Mouse (Mus musculus): ENCODE results near the gene Fitm2.

Gene Fitm2

DNA sequence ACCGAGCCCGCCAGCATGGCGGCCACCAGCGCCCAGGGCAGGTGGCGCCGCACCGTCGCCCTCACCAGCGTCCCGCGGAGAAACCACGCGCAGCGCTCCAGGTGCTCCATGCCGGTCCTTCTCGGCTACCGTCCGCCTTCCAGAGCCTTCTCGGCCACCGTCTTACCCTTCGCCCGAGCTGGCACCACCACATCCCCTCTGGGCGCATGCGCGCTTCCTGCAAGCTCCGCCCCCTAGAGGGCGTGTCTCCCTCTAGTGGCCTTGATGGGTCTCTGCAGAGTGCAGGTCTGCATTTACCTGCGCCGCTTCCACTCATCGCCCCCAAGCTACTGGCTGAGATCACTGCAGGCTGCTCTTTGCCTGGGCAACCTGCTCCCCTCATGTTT is at the start of gene Fitm2:
Gene Fitm2 (minus strand): TSS at position 164 of the 386 bp plus-strand sequence.
- peak; percentile 97 for DNase-seq (ENCODE audit: low read depth)

DNA sequence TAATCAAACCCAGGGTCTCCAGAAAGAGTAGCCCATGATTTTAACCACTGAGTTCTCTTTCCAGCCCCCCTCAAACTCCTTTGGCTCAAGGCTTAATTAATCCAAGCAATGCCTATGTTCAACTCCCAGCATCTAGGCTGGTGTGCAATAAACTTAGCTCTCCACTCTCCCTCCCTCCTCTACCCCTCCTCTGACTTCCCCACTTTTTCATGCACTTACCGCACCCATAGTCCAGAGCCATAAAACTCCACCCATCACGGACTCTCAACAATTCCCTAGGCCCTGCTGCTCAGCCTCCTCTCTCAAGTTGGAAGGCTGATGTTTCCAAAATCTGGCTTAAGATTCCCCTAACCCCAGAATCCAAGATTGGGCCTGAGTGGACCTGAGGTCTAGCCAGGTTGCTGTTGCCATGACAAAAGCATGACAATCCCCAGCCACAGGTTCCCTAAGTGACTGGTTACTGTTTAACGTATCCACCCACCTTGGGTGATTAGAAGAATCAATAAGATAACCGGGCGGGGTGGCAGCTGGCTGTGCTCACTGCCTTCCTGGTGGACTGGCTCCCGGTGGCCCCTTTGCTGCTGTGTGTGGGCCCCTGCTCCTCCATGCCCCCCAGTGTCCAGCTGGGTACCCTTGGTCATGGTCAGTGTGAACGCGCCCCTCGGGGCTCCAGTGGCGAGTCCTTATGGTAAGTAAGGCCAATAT is 34.0 kb upstream of the Fitm2 start, which contains the start of gene Hnf4a:
Gene Hnf4a (plus strand): TSS at position 509 of the 705 bp plus-strand sequence.
- no peak for DNase-seq (ENCODE audit: low read depth)

DNA sequence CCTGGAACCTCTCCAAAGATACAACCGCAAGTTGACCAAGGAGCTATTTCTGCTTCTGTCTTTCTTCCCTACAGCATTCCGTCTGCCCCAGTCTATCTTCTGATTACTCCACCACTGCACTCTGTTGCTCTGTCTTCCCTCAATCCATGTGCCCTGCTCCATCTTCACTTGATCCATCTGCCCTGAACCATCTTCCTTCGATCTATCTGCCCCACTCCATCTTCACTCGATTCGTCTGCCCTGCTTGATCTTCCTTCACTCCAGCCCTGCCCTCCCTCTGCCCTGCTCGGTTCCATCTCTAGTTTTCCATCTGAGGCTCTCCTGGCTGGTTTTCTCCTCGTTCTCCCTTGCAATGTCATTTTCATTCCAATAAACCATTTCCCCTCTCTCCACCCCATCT is 30.8 kb upstream of the Fitm2 start:
- no peak for DNase-seq (ENCODE audit: low read depth)

DNA sequence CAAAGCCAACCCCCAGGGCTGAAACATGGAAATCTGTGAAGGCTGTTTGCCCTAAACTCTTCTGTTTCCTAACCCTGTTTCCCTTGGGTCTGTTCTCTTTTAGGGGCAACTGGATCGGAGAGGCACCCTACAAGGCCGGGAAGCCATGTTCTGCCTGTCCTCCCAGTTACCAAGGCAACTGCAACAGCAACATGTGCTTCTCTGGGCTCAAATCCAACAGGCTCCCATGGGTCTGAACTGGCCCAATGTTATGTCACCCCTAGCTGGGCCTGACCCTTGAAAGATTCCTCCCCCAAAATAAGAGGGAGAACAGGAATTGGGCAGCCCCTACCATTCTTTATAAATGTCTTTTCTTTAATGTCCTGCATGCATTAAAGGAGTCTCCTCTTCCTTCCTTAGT is 29.8 kb upstream of the Fitm2 start:
- DNase-seq (ENCODE audit: low read depth), result no peak

DNA sequence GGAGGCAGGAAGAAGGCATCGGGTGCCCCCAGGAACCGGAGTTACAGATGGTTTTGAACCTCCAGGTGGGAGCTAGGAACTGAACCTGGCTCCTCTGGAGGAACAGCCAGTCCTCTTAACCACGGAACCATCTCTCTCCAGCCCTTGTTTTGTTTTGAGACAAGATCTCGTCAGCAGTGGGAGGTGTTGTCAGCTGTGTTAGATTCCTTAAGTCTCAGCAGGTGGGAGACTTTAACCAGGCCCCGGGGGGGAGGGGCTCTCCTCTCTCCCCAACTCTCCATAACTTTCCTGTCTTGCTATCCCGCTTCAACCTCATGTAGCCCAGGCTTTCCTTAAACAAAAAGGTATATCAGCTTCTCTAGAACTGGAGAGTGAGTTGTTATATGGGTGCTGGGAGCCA is 22.0 kb upstream of the Fitm2 start:
- no peak for DNase-seq (ENCODE audit: low read depth)

DNA sequence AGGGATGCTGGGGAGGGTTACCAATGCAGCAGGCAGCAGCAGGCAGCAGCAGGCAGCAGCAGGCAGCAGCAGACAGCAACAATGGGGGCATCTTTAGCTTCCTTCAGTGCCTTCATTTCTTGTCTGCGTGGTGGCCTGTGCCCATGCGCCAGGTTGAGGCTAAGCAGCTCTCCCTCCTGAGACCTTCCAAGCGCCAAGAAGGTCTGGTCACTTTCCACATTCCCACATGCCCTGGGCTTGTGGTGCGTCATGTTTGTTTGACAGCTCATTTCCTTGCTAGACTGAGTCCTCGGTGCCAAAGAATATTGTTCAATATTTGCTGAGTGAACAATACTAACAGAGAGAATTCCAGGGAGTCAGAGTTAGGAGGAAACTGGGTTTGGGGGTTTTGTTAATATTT is 21.5 kb upstream of the Fitm2 start:
- DNase-seq (ENCODE audit: low read depth), result no peak

DNA sequence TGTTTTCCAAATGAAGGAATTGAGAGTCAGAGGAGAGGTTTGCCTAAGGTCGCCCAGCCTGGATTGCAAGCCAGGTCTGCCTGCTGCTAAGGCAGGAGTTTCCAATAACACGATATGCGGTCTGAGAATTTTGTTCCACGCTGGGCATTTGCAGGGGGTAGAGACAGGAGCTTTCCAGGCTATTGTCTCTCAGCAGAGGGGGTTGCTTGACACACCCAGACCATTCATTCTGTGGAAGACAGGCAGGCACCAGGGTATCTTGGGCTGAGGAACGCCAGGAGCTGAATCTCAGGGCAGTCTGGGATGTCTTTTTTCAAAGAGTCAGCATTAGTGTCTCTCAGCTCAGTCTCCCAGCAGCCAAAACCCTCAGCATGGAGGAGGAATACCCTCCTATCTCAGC is 20.6 kb upstream of the Fitm2 start:
- no peak for DNase-seq (ENCODE audit: low read depth)

DNA sequence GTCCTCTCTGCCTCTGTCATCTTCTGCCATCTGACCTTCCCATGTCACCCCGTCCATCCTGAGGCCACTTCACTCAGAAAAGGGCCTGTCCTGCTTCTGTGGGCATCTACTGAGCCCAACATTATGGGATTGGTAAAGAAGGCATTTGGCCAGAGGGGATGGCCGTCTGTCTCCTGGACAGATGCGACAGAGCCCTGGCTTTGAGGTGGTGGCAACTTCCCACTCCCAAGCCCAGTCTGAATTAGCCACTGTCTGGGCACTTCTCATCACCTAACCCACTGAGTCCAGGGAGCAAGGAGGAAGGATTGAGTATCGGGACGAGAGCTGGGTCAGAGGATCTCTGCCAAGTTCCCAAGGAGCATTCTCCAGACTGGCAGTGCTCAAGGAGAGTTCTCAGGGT is 19.6 kb upstream of the Fitm2 start, which contains the start of gene R3hdml:
Gene R3hdml (plus strand): TSS at position 301 of the 400 bp plus-strand sequence.
- no peak for DNase-seq (ENCODE audit: low read depth)

DNA sequence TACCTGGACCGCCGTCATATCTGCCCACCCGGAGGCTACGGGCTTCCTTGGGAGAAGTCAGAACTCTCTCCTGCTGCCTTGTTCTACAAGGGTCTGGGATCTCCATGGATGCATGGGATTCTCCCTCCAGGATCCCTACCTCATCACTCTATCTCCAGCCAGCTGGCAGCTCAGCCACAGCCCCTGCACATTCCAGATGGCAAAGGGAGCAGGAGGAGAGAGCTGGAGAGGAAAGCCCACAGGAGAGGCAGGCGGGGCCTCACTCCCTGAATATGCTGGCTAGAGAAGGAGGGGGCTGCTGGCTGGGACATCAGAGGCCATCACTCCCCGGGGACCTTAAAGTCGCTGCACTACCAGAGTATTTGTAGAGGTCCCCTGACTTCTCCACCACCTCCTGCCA is 18.9 kb upstream of the Fitm2 start:
- DNase-seq (ENCODE audit: low read depth), result no peak

DNA sequence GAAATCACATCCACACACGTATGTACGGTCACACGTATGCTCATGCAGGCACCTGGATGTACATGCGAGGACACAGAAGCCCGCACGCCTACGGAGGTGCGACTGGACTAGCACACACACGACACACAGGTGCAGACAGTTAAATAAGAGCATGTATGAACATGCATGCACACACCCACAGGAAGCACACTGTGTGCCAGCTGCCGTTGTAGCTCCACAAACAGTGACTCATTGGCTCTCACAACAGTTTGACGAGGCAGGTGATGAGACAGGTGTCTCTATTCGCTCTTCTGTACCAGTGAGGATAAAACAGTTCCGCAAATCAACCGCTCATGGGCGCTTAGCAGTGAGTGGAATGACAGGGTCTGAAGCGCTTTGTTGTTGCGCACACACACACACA is 18.2 kb upstream of the Fitm2 start:
- no peak for DNase-seq (ENCODE audit: low read depth)

DNA sequence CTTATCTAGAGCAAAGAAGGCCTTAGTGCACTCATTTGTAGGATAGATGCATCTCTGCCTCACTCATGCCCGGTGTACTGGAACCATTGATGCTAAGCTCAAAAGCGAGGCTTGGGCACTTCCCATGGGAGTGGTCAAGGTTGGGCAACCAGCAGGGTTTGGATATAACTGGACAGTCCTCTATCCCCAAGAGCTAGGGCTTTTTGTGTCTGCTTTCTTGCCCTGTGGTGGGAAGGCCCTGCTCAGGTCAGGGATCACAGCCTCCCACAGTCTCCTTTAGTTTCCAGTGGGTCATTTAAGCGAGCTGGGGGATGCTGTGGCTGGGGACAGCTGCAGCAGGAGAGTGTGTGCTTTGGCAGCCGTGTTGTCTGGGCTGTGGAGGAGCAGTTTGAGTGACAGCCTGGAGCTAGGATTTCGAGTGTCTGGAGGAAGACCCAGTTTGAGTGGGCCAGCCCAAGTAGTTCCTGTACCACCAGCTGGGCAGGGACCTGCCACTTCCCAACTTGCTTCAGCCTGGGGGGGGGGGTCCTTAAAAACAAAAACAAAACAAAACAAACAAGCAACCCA is 17.4 kb upstream of the Fitm2 start:
- DNase-seq (ENCODE audit: low read depth), result no peak

DNA sequence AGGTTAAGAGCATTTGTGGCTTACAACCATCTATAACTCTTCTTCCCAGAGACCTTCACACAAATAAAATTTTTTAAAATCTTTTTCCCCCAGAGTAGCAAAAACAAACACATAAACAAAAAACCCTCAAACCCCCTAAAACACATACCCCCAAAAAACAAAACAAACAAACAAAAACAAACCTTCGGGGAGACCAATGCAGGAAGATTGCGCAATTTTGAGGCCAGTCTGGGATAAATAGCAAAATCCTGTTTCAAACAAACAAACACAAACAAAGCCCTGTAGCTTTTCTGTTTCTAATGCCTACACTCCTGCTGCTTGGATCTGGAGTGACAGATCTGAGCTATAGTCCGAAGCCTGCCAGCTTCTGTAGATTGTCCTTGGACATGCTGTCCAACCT is 14.9 kb upstream of the Fitm2 start:
- DNase-seq (ENCODE audit: low read depth), result no peak

DNA sequence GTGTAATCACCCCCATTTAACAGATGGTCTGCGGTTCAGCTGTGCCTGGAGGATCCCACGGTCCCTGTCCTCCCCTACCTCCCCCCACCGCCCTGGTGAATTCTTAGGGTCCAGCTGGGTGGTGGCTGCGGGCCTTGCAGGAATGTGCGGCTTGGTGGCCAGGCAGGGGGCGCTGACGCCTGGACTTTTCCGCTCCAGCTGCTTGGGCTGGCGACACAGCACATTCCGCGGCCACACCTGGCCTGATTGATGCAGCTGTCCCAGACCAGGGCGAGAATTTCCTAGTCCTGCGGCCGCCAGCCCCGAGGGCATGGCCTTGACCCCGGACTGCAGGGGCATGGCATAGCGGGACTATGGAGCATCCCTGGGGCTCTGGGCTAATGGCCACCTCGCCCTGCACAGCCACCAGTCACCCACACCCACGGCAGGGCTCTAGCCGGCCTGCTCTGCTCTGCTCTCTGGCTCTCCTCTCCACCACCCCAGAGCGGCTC is 9.2 kb upstream of the Fitm2 start:
- no peak for DNase-seq (ENCODE audit: low read depth)

DNA sequence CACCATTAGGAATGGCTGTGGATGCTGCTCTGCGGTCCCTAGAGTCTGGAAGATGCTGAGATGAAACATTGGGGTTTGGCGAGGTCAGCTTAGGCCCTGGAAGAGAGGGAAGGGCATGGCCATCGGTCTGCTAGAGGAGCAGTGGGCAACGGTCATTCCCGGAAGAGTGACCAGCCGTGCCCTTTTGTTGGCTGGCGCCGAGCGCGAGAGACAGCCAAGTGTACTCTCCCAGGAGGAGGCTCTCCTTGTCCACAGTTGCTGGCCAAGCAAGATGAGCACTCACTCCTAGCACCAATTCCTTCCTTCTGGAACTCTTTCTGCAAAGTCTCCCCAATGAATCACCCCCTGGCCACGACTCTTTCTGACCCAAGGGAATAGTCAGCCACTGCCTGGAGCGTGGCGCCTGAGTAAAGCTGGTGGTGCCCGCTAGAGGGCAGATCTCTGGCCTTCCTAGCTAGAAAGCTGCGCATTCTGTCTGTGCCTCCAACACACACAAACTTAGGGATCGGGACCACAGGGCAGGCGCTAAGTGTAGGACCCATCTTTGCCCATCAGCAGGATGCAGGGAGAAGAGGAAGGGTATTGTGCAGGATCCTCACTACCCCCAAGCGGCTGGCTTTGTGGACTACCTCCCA is 7.9 kb upstream of the Fitm2 start:
- DNase-seq (ENCODE audit: low read depth), result no peak

DNA sequence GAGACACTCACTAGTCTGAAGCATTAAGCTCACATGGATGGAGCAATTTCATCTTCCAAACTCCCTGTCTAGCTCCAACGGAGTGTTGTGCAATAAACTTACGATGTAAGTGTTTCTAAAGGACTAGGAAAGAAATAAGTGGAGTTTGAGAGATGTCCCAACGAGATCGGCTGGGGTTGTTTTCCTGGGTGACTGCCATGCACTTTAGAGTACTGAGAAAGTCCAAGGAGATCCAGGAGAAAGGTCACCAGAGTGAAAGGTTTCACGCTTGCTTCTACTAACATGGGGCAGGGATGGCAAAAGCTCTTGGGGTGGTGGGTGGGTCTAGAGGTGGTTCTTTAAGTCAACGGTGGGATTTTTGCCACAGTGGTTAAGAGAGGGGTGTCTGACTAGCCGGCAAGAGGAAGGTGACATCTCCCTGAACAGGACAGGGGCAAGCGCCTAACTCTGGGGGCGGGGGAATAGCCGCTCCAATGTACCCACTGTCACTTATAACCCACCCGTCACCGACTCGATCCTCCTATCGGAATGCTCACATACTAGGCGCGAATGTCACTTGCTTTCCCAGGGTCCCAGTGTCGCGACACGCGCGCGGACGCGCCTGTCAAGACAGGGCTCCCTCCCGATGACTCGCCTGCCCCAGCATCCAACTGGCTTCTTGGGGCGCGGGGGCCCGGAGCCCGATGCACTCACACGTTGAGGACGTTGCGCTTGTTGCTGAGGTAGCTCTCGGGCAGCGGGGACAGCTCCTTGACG is 541 bp downstream of the Fitm2 start:
- no peak for DNase-seq (ENCODE audit: low read depth)

DNA sequence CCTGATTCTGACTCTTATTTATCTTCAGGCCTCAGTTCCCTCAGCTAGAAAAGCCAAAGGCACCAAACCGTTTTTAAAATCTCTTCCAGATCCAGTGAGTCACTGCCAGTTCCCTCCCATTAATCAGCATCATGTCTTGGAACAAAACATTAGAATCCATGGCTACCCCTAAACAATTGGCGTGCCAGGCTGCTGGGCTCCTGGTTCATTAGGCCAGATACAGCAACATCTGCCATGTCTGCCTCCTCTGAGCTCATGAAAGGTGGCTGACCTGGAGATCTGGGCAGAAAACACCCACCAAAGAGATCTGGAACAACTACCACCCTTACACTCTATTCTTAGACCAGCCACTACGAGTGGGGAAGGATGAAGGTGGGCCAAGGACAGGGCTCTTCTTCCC is 1.3 kb downstream of the Fitm2 start:
- no peak for DNase-seq (ENCODE audit: low read depth)

DNA sequence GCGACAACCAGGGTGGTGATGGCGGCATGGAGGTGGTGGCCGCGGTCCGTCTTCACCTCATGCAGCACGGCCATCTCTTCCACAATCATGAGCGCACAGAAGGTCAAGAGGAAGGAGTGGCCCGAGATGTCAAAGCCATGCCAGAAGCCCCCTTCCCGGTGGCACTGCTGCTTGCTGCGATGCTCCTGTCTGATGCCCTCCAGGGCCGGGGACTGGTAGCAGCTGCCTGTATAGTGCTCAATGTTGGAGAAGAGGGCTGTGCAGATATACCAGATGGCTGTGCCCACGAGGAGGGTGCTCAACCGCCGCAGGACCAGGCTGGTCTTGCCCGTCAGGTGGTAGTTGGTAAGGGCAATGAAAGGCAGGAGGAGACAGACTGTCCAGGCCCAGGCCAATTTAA is 2.7 kb downstream of the Fitm2 start:
- no peak for DNase-seq (ENCODE audit: low read depth)

DNA sequence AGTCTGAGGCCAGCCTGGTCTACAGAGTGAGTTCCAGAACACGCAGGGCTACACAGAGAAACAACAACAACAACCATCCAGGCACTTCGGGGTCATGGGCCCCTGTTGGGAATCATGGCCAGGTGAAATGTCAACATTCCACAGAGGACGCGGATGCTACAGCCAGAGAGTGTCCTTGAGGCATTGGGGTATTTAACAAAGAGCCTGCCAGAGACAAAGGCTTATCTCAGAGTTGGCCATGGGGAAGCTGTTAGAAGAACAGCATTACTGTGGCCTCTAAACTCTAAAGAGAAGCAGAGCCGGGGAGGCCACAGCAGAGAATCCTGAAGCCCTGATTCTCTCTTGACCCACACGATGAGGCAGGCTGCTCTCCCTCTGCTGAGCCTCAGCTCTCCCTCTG is 3.6 kb downstream of the Fitm2 start:
- no peak for DNase-seq (ENCODE audit: low read depth)

DNA sequence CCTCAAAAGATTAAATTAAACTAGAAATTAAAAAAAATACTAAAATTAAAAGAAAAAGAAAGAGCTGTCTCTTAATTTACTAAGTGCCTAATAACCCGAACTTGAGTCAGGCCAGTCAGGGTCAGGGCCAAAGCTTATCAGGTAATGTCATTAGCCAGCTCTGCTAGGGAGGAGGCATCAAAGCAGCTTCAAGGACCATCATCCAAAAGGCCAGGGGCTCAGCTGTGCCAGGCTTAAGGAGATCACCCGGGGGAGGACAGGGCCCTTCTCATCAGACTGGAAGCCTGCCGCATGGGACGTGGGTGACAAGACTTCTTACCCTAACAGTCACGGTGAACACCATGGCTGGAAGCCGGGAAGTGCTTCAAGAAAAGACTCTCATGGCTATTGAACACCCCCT is 4.8 kb downstream of the Fitm2 start:
- DNase-seq (ENCODE audit: low read depth), result no peak

DNA sequence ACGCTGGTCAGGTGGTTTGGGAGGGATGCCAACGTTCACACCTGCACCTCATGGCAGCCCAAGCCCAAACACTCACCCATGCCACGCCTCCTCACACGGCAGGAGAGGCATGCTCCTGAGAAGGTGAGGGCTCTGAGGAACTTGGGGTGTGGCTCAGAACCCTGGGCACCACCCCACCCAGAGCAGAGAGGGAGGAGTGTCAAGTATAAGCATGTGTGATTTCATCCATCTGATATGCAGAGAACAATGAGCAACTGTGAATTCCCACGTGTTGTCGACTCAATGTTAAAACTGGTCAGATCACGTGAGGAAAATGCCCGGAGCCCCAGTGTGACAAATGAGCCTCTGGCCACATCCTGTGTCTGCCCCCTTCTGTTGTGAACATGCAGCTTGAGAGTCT is 5.7 kb downstream of the Fitm2 start:
- no peak for DNase-seq (ENCODE audit: low read depth)

DNA sequence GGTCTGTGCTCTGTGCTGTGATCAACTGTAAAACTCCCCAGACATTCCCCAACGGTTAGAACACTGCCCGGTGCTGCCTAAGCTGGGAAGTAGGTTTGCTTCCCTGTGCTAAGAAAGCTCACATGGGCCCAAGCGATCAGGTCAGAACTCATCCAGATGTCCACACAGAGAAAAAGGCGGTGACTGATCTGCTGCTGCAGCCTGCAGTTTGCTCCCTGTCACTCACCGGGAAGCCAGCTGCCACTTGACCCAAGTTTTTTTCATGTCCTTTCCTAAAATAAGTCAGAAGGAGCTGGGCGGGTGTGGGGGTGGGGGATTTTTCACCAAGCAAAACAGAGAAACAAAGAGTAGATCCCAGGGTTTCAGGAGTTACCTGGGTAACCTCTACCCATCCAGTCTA is 7.9 kb downstream of the Fitm2 start:
- no peak for DNase-seq (ENCODE audit: low read depth)

DNA sequence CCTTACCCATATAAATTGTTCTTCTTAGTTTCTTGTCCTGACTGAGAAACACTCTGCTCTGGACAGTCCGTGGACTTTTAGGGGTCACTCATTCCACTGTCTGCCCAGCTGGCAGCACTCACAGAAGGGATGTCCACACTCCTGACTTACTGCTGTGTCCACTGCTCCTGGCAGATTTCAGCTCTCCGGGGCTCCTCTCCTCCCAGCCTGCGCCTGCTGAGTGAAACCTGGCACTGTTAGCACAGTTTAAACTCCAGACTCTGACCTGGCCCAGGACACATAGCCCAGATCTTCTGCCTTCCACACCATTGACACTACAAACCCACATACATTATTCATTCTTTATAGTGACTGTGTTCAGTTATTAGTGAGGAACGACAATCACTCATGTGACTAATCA is 8.4 kb downstream of the Fitm2 start:
- no peak for DNase-seq (ENCODE audit: low read depth)
